Mouse (Mus musculus): ENCODE measurements around the gene Calr4. TPM values are rescaled to one million over a fixed set of nuclear protein-coding genes. Genes with fewer than 3 reads are reported as not detected.

Calr4 gene
- polyA plus RNA-seq, 1 experiment from 2014 or later: not detected

GRCm38 (mm10) chr4:109210881-109211280 is 23.4 kb upstream of the Calr4 start:
- Histone ChIP-seq H3K4me2 (no peak overlapping the region), H3K27ac (no peak overlapping the region), H3K27me3 (no peaks in the 10 kb centered on the region), H3K36me3 (no peaks in the 10 kb centered on the region), H3K4me1 (no peaks in the 10 kb centered on the region), H3K9me3 (no peaks in the 10 kb centered on the region), H3K4me3 (no peak overlapping the region), H3K9ac (no peak overlapping the region)
- WGBS: 75% methylated on average over 4 of the region's 4 CpGs
- ATAC-seq (ENCODE audit: borderline replicate concordance, extremely low read depth, low FRiP score, low TSS enrichment): no peak

- Histone ChIP-seq H3K9me3 (no peaks in the 10 kb centered on the region), H3K27ac (no peak overlapping the region), H3K4me3 (no peak overlapping the region), H3K27me3 (no peaks in the 10 kb centered on the region), H3K9ac (no peak overlapping the region), H3K4me1 (no peaks in the 10 kb centered on the region), H3K36me3 (no peaks in the 10 kb centered on the region), H3K4me2 (no peak overlapping the region)
- WGBS: 57% methylated on average over 3 of the region's 3 CpGs
- no peak for ATAC-seq (ENCODE audit: borderline replicate concordance, extremely low read depth, low FRiP score, low TSS enrichment)
Measured at GRCm38 (mm10) chr4:109213986-109214385, 20.3 kb upstream of the Calr4 start.

GRCm38 (mm10) chr4:109218008-109218407 is 16.3 kb upstream of the Calr4 start:
- Histone ChIP-seq H3K9me3 (no peaks in the 10 kb centered on the region), H3K27ac (no peak overlapping the region), H3K4me2 (no peak overlapping the region), H3K4me3 (no peak overlapping the region), H3K4me1 (no peaks in the 10 kb centered on the region), H3K36me3 (no peaks in the 10 kb centered on the region), H3K27me3 (no peaks in the 10 kb centered on the region), H3K9ac (no peak overlapping the region)
- WGBS: 67% methylated on average over 7 of the region's 7 CpGs
- no peak; the same call in 1 of the 2 replicates for ATAC-seq (ENCODE audit: borderline replicate concordance, extremely low read depth, low FRiP score, low TSS enrichment)

- Histone ChIP-seq H3K4me3 (no peak overlapping the region), H3K9me3 (no peaks in the 10 kb centered on the region), H3K4me2 (no peak overlapping the region), H3K27me3 (no peaks in the 10 kb centered on the region), H3K4me1 (peaks cover 11% of the 10 kb centered on the region), H3K9ac (no peak overlapping the region), H3K27ac (no peak overlapping the region), H3K36me3 (no peaks in the 10 kb centered on the region)
- ATAC-seq (ENCODE audit: borderline replicate concordance, extremely low read depth, low FRiP score, low TSS enrichment): no peak
- 65% methylated on average over 14 of the region's 14 CpGs for WGBS
Measured at GRCm38 (mm10) chr4:109220441-109220940, 13.8 kb upstream of the Calr4 start.

GRCm38 (mm10) chr4:109222001-109222400 is 12.3 kb upstream of the Calr4 start:
- no peaks in the 10 kb centered on the region for H3K36me3 ChIP-seq
- H3K4me2 ChIP-seq: no peak overlapping the region
- H3K27ac ChIP-seq: no peak overlapping the region
- H3K9me3 ChIP-seq: no peaks in the 10 kb centered on the region
- no peak overlapping the region for H3K4me3 ChIP-seq
- 69% methylated on average over 3 of the region's 3 CpGs for WGBS
- no peaks in the 10 kb centered on the region for H3K27me3 ChIP-seq
- ATAC-seq (ENCODE audit: borderline replicate concordance, extremely low read depth, low FRiP score, low TSS enrichment): no peak
- no peak overlapping the region for H3K9ac ChIP-seq
- peaks cover 19% of the 10 kb centered on the region for H3K4me1 ChIP-seq

GRCm38 (mm10) chr4:109224762-109225552 is 9.3 kb upstream of the Calr4 start:
- Histone ChIP-seq H3K9me3 (no peaks in the 10 kb centered on the region), H3K4me1 (peaks cover 19% of the 10 kb centered on the region), H3K9ac (no peak overlapping the region), H3K4me3 (no peak overlapping the region), H3K27me3 (no peaks in the 10 kb centered on the region), H3K27ac (peak overlapping the region; percentile 61), H3K4me2 (no peak overlapping the region), H3K36me3 (no peaks in the 10 kb centered on the region)
- WGBS: 46% methylated on average over 13 of the region's 13 CpGs
- peak; percentile 84 for ATAC-seq (ENCODE audit: borderline replicate concordance, extremely low read depth, low FRiP score, low TSS enrichment)

GRCm38 (mm10) chr4:109225606-109226005 is 8.7 kb upstream of the Calr4 start:
- Histone ChIP-seq H3K36me3 (no peaks in the 10 kb centered on the region), H3K9ac (no peak overlapping the region), H3K27me3 (no peaks in the 10 kb centered on the region), H3K4me2 (no peak overlapping the region), H3K27ac (peak overlapping the region; percentile 61), H3K9me3 (no peaks in the 10 kb centered on the region), H3K4me3 (no peak overlapping the region), H3K4me1 (peaks cover 19% of the 10 kb centered on the region)
- ATAC-seq (ENCODE audit: borderline replicate concordance, extremely low read depth, low FRiP score, low TSS enrichment): peak; percentile 62; the same call in 1 of the 2 replicates
- 37% methylated on average over 6 of the region's 6 CpGs for WGBS

- H3K4me2 ChIP-seq: no peak overlapping the region
- H3K36me3 ChIP-seq: no peaks in the 10 kb centered on the region
- 23% methylated on average over 5 of the region's 5 CpGs for WGBS
- H3K27me3 ChIP-seq: no peaks in the 10 kb centered on the region
- no peaks in the 10 kb centered on the region for H3K9me3 ChIP-seq
- H3K27ac ChIP-seq: 0 out of 2 replicates have a peak overlapping the region, but pooled peaks have one; percentile 12
- ATAC-seq (ENCODE audit: borderline replicate concordance, extremely low read depth, low FRiP score, low TSS enrichment): peak; percentile 75; the same call in 1 of the 2 replicates
- H3K4me1 ChIP-seq: peaks cover 19% of the 10 kb centered on the region
- no peak overlapping the region for H3K4me3 ChIP-seq
- no peak overlapping the region for H3K9ac ChIP-seq
Measured at GRCm38 (mm10) chr4:109226071-109226470, 8.2 kb upstream of the Calr4 start.

- no peak overlapping the region for H3K4me2 ChIP-seq
- 40% methylated on average over 7 of the region's 7 CpGs for WGBS
Measured at GRCm38 (mm10) chr4:109229766-109230279, 4.5 kb upstream of the Calr4 start.

GRCm38 (mm10) chr4:109234806-109235350 is 593 bp downstream of the Calr4 start:
- WGBS: 63% methylated on average over 9 of the region's 9 CpGs
- H3K27me3 ChIP-seq: no peaks in the 10 kb centered on the region
- no peaks in the 10 kb centered on the region for H3K9me3 ChIP-seq
- no peak overlapping the region for H3K9ac ChIP-seq
- H3K4me1 ChIP-seq: 0 out of 2 replicates have a peak, but pooled peaks cover 2% of the 10 kb centered on the region
- H3K27ac ChIP-seq: no peak overlapping the region
- no peak overlapping the region for H3K4me3 ChIP-seq
- H3K4me2 ChIP-seq: no peak overlapping the region
- no peaks in the 10 kb centered on the region for H3K36me3 ChIP-seq
- ATAC-seq (ENCODE audit: borderline replicate concordance, extremely low read depth, low FRiP score, low TSS enrichment): no peak; the same call in 1 of the 2 replicates

More at GRCm38 (mm10) chr4:109229766-109230279, 4.5 kb upstream of the Calr4 start:
- no peak for ATAC-seq (ENCODE audit: borderline replicate concordance, extremely low read depth, low FRiP score, low TSS enrichment)
- H3K9me3 ChIP-seq: no peaks in the 10 kb centered on the region
- H3K4me1 ChIP-seq: peaks cover 15% of the 10 kb centered on the region
- no peak overlapping the region for H3K27ac ChIP-seq
- no peaks in the 10 kb centered on the region for H3K36me3 ChIP-seq
- no peak overlapping the region for H3K9ac ChIP-seq
- no peaks in the 10 kb centered on the region for H3K27me3 ChIP-seq
- no peak overlapping the region for H3K4me3 ChIP-seq

- H3K9ac ChIP-seq: no peak overlapping the region
- 0 out of 2 replicates have a peak, but pooled peaks cover 2% of the 10 kb centered on the region for H3K4me1 ChIP-seq
- H3K4me2 ChIP-seq: no peak overlapping the region
- no peaks in the 10 kb centered on the region for H3K9me3 ChIP-seq
- H3K4me3 ChIP-seq: no peak overlapping the region
- no peaks in the 10 kb centered on the region for H3K36me3 ChIP-seq
- H3K27me3 ChIP-seq: no peaks in the 10 kb centered on the region
- no peak overlapping the region for H3K27ac ChIP-seq
- ATAC-seq (ENCODE audit: borderline replicate concordance, extremely low read depth, low FRiP score, low TSS enrichment): no peak
- 68% methylated on average over 7 of the region's 7 CpGs for WGBS
Measured at GRCm38 (mm10) chr4:109236186-109236879, 2.0 kb downstream of the Calr4 start.

Measured in lung, embryonic 15.5 days (tissue).